Mouse (Mus musculus): ENCODE measurements around the gene Usp3.
A peak's percentile ranks its signal among the peaks of the same experiment; 100 is the strongest.

Gene Usp3

GRCm38 (mm10) chr9:66592708-66593612, at the start of gene Usp3:
Usp3 (minus strand) TSS chr9:66593142.
- peak; percentile 93 to 98 for DNase-seq

- DNase-seq, result peak in 1 of 2 experiments; percentile 51
Observed at GRCm38 (mm10) chr9:66640491-66640890, 47.5 kb upstream of the Usp3 start.

- no peak for DNase-seq
Observed at GRCm38 (mm10) chr9:66639626-66640025, 46.7 kb upstream of the Usp3 start.

GRCm38 (mm10) chr9:66632441-66632840, 39.5 kb upstream of the Usp3 start:
- no peak for DNase-seq

GRCm38 (mm10) chr9:66630931-66631330, 38.0 kb upstream of the Usp3 start:
- peak in 1 of 2 experiments; percentile 50 for DNase-seq

- DNase-seq, result peak; percentile 39 to 77
Observed at GRCm38 (mm10) chr9:66626661-66627060, 33.7 kb upstream of the Usp3 start.

- DNase-seq, result no peak
Observed at GRCm38 (mm10) chr9:66625974-66626530, 33.1 kb upstream of the Usp3 start.

- DNase-seq, result no peak
Observed at GRCm38 (mm10) chr9:66624873-66625272, 31.9 kb upstream of the Usp3 start.

- no peak for DNase-seq
Observed at GRCm38 (mm10) chr9:66623627-66624026, 30.7 kb upstream of the Usp3 start.

GRCm38 (mm10) chr9:66620581-66620981, 27.6 kb upstream of the Usp3 start:
- DNase-seq, result peak; percentile 54 to 63

- DNase-seq, result no peak
Observed at GRCm38 (mm10) chr9:66620055-66620454, 27.1 kb upstream of the Usp3 start.

GRCm38 (mm10) chr9:66617812-66618211, 24.9 kb upstream of the Usp3 start:
- DNase-seq, result no peak

GRCm38 (mm10) chr9:66616858-66617257, 23.9 kb upstream of the Usp3 start:
- DNase-seq, result no peak

- DNase-seq, result no peak
Observed at GRCm38 (mm10) chr9:66615141-66615540, 22.2 kb upstream of the Usp3 start.

- no peak for DNase-seq
Observed at GRCm38 (mm10) chr9:66614547-66614946, 21.6 kb upstream of the Usp3 start.

GRCm38 (mm10) chr9:66613667-66614066, 20.7 kb upstream of the Usp3 start:
- no peak for DNase-seq

GRCm38 (mm10) chr9:66611478-66612093, 18.6 kb upstream of the Usp3 start:
- peak; percentile 79 to 86 for DNase-seq

GRCm38 (mm10) chr9:66608817-66609345, 15.9 kb upstream of the Usp3 start:
- no peak for DNase-seq

- DNase-seq, result no peak
Observed at GRCm38 (mm10) chr9:66606851-66607250, 13.9 kb upstream of the Usp3 start.

GRCm38 (mm10) chr9:66605876-66606750, 13.2 kb upstream of the Usp3 start:
- DNase-seq, result peak; percentile 57 to 69

- DNase-seq, result peak; percentile 35 to 57
Observed at GRCm38 (mm10) chr9:66604349-66605206, 11.6 kb upstream of the Usp3 start.

Measured in kidney, adult 8-10 months (tissue).